Mouse (Mus musculus) liver, adult 2 months (tissue): Measurements from ENCODE around the gene Dgkg.

Source experiments
- CTCF ChIP-seq: fragments of 200-500 bp; IDR thresholded peaks from 2 replicates; pipeline ENCODE4 v1.5.1; 2011; ENCODE audit warnings: low read depth, low read length, control low read depth
- POLR2A ChIP-seq: fragments of 200-500 bp; IDR thresholded peaks from 2 replicates; pipeline ENCODE4 v1.6.1; 2011; ENCODE audit warnings: low read length, control low read depth; ENCODE audit not compliant: insufficient read depth; ENCODE audit errors: extremely low read depth

DNA sequence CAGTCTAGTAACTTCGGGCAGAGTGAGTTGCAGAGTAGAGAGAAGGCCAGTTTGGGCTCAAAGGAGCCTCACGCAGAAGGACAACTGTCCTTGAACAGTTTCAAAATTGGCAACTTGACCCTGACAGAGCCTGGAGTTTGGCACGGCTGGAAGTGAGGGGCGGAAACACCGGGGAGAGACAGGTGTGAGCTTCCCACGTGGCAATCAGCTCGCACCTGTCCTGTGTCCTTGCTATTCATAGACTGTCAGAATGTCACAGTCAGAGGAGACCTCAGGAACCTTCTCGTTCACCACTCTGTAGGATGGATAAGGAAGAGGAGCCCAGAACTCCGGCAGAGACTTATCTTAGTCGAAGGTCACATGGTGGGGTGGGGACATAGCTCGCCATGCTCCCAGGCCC lies 187.6 kb downstream of the Dgkg start:
- TF ChIP-seq CTCF (no peak), POLR2A (no peak)
